Mouse (Mus musculus) ES-E14 (cell line): ENCODE measurements around the gene Slirp.

ENCODE experiments used
- CHD2 ChIP-seq: IDR thresholded peaks from 2 replicates; pipeline ENCODE4 v1.6.1; 2014; ENCODE audit warnings: mild to moderate bottlenecking, low read depth, low read length, inconsistent platforms
- HCFC1 ChIP-seq: IDR thresholded peaks from 2 replicates; pipeline ENCODE4 v1.6.1; 2012; ENCODE audit warnings: low read length, inconsistent platforms, borderline replicate concordance; ENCODE audit not compliant: insufficient read depth
- ZC3H11A ChIP-seq: IDR thresholded peaks from 2 replicates; pipeline ENCODE4 v1.6.1; 2012; ENCODE audit warnings: low read depth, mild to moderate bottlenecking, inconsistent platforms, low read length, borderline replicate concordance

DNA sequence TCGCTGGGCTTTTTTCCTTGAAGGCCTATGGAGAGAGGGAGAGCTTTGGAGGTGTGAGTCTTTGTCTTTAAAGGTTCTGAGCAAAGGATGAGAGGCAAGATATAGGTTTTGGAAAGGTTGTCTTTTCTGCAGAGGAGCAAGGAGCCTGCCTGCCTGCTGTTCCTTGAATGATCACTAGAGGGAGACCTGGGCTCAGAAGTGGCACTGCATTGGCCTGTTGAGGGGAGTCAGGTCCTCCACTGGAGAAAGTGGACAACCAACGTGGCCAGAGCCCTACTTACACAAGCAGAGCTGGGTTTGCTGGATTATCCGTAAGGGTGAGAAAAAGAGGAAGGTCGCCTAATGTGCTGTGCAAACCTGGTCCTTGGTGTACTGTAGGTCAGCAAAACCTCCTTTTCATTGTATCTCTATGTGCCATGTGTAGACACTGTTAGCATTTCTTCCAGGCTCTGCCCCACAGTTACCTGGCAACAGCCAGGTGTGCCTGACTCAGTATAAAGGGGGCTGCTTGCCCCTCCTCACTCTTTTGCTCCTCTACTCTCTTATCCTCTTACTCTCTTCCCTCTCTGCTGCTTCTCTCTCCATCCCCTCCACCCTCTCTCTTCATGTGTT, 30.4 kb upstream of the Slirp start:
- TF ChIP-seq HCFC1, result no peak
- peak; percentile 70; the same call in 1 of the 2 replicates for TF ChIP-seq ZC3H11A
- no peak for TF ChIP-seq CHD2
